Mouse (Mus musculus): ENCODE data around the gene Timm50. TPM values are rescaled to one million over a fixed set of nuclear protein-coding genes. Genes with fewer than 3 reads are reported as not detected.

Timm50 gene
- polyA plus RNA-seq, 1 experiment, result 103 TPM

GRCm38 (mm10) chr7:28277615-28278278, 34.1 kb downstream of the Timm50 start, which contains the start of gene Eid2b:
TSS of gene Eid2b (plus strand) at chr7:28277739.
- 2% methylated on average over 68 of the region's 68 CpGs for WGBS
- DNase-seq (ENCODE audit: low read depth, low spot score), result peak; percentile 82

GRCm38 (mm10) chr7:28277237-28277614, 34.6 kb downstream of the Timm50 start:
- no peak for DNase-seq (ENCODE audit: low read depth, low spot score)
- WGBS, result 57% methylated on average over 8 of the region's 8 CpGs

GRCm38 (mm10) chr7:28271761-28272160, 40.1 kb downstream of the Timm50 start:
- no peak for DNase-seq (ENCODE audit: low read depth, low spot score)
- WGBS, result 68% methylated on average over 3 of the region's 3 CpGs

GRCm38 (mm10) chr7:28269355-28269754, 42.5 kb downstream of the Timm50 start:
- WGBS, result 94% methylated on average over 12 of the region's 12 CpGs

GRCm38 (mm10) chr7:28268576-28268975, 43.3 kb downstream of the Timm50 start:
- DNase-seq (ENCODE audit: low read depth, low spot score), result no peak

More at GRCm38 (mm10) chr7:28269355-28269754, 42.5 kb downstream of the Timm50 start:
- DNase-seq (ENCODE audit: low read depth, low spot score), result no peak

GRCm38 (mm10) chr7:28268042-28268531, 43.8 kb downstream of the Timm50 start:
- WGBS, result 1% methylated on average over 53 of the region's 62 CpGs
- DNase-seq (ENCODE audit: low read depth, low spot score), result no peak

More at GRCm38 (mm10) chr7:28268576-28268975, 43.3 kb downstream of the Timm50 start:
- 26% methylated on average over 16 of the region's 16 CpGs for WGBS

GRCm38 (mm10) chr7:28267129-28268041, 44.5 kb downstream of the Timm50 start, which contains the start of gene Eid2:
TSS of gene Eid2 (plus strand) at chr7:28267881.
- DNase-seq (ENCODE audit: low read depth, low spot score), result no peak
- 8% methylated on average over 57 of the region's 57 CpGs for WGBS

GRCm38 (mm10) chr7:28265391-28265790, 46.5 kb downstream of the Timm50 start:
- WGBS, result 84% methylated on average over 13 of the region's 13 CpGs
- DNase-seq (ENCODE audit: low read depth, low spot score), result no peak

- DNase-seq (ENCODE audit: low read depth, low spot score), result peak; percentile 11
- WGBS, result 3% methylated on average over 14 of the region's 15 CpGs
Measured at GRCm38 (mm10) chr7:28263786-28264185, 48.1 kb downstream of the Timm50 start.

GRCm38 (mm10) chr7:28262861-28263260, 49.0 kb downstream of the Timm50 start:
- WGBS, result 36% methylated on average over 5 of the region's 5 CpGs
- DNase-seq (ENCODE audit: low read depth, low spot score), result no peak

Other genes with a start within 250 kb of the Timm50 start
- gene Fcgbp, start 240.8 kb downstream of the Timm50 start, polyA plus RNA-seq (2012; rRNA removed), result 2,978 and 3,484 TPM in 2 replicates
- gene 9530053A07Rik, start 182.6 kb downstream of the Timm50 start, polyA plus RNA-seq (2012; rRNA removed), result 0.25 and 0.48 TPM in 2 replicates
- gene Fbl, start 142.4 kb downstream of the Timm50 start, polyA plus RNA-seq (2012; rRNA removed), result 58.2 and 60.1 TPM in 2 replicates
- 11.3 and 16.1 TPM in 2 replicates for gene Dyrk1b, start 132.6 kb downstream of the Timm50 start, polyA plus RNA-seq (2012; rRNA removed)
- gene Eid2, start 44.2 kb downstream of the Timm50 start, polyA plus RNA-seq (2012; rRNA removed), result 0.89 and 1.2 TPM in 2 replicates
- 1.9 and 2.9 TPM in 2 replicates for gene Eid2b, start 34.3 kb downstream of the Timm50 start, polyA plus RNA-seq (2012; rRNA removed)
- gene Selenov, start 20.9 kb downstream of the Timm50 start, polyA plus RNA-seq (2012; rRNA removed), result not detected in 2 replicates
- 0.41 and 0.55 TPM in 2 replicates for gene Dll3, start 9.8 kb downstream of the Timm50 start, polyA plus RNA-seq (2012; rRNA removed)
- 67.7 and 84.2 TPM in 2 replicates for gene Supt5, start 26.7 kb upstream of the Timm50 start, polyA plus RNA-seq (2012; rRNA removed)
- gene Rps16, start 38.6 kb upstream of the Timm50 start, polyA plus RNA-seq (2012; rRNA removed), result 1,007 and 1,073 TPM in 2 replicates
- 20.4 and 27.5 TPM in 2 replicates for gene Plekhg2, start 60.5 kb upstream of the Timm50 start, polyA plus RNA-seq (2012; rRNA removed)
- 83.2 and 119 TPM in 2 replicates for gene Zfp36, start 68.2 kb upstream of the Timm50 start, polyA plus RNA-seq (2012; rRNA removed)
- gene Med29, start 80.6 kb upstream of the Timm50 start, polyA plus RNA-seq (2012; rRNA removed), result 50.4 and 52.9 TPM in 2 replicates
- gene Paf1, start 80.9 kb upstream of the Timm50 start, polyA plus RNA-seq (2012; rRNA removed), result 41.4 and 54.7 TPM in 2 replicates
- 13.4 and 16.2 TPM in 2 replicates for gene Gmfg, start 125.4 kb upstream of the Timm50 start, polyA plus RNA-seq (2012; rRNA removed)
- 1.7 and 2.0 TPM in 2 replicates for gene Lrfn1, start 139.9 kb upstream of the Timm50 start, polyA plus RNA-seq (2012; rRNA removed)
- not detected in 2 replicates for gene Ifnl2, start 198.4 kb upstream of the Timm50 start, polyA plus RNA-seq (2012; rRNA removed)
- not detected in 2 replicates for gene Ifnl3, start 210.8 kb upstream of the Timm50 start, polyA plus RNA-seq (2012; rRNA removed)
- gene Sycn, start 228.8 kb upstream of the Timm50 start, polyA plus RNA-seq (2012; rRNA removed), result 3.1 and 4.3 TPM in 2 replicates
- gene Nccrp1, start 235.2 kb upstream of the Timm50 start, polyA plus RNA-seq (2012; rRNA removed), result 0.11 TPM in 2 replicates